Mouse (Mus musculus) liver, embryonic 14.5 days (tissue): ENCODE measurements at regions not wholly inside any gene's neighbourhood (a gene's known extent, or its start where the extent isn't known, plus 50 kb on each side); places are given as distances from the start of the nearest gene placed in this dataset.

Source experiments
- CTCF ChIP-seq: IDR thresholded peaks from 2 replicates; pipeline ENCODE4 v1.5.1; 2016; ENCODE audit warnings: antibody characterized with exemption, low read depth, control low read depth
- EP300 ChIP-seq: IDR thresholded peaks from 2 replicates; pipeline ENCODE4 v1.6.1; 2016; ENCODE audit warnings: antibody characterized with exemption, low read depth

DNA sequence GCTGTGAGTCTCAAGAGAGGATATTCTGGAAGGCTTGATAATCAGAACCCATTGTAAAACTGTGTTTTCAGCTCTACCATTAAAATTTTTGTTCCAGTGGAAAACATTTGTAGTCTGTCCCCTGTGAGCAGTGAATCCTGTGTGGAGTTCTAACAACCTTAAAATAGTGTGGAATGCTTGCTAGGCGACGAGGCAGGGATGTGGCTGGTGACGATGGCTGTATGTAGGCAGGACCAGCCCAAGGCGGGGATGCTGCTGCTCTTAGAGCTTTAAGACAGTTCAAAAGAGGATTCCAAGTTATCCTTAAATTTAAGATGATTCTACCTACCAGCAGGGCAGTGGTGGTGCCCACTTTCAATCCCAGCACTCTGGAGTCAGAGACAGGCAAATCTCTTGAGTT, 1151.9 kb upstream of the A1bg start:
- no peak for TF ChIP-seq CTCF
- no peak for TF ChIP-seq EP300
